Mouse (Mus musculus) spleen, adult 2 months (tissue): ENCODE data around the gene Ttll11.

Experiments used
- CTCF ChIP-seq: fragments of 200-500 bp; IDR thresholded peaks from 2 replicates; pipeline ENCODE4 v1.5.1; 2011; ENCODE audit warnings: mild to moderate bottlenecking, inconsistent platforms; ENCODE audit not compliant: insufficient read depth, insufficient read length, insufficient replicate concordance; ENCODE audit errors: extremely low read depth
- POLR2A ChIP-seq: fragments of 200-500 bp; IDR thresholded peaks from 2 replicates; pipeline ENCODE4 v1.6.1; 2011; ENCODE audit warnings: low read depth, low read length, inconsistent platforms

DNA sequence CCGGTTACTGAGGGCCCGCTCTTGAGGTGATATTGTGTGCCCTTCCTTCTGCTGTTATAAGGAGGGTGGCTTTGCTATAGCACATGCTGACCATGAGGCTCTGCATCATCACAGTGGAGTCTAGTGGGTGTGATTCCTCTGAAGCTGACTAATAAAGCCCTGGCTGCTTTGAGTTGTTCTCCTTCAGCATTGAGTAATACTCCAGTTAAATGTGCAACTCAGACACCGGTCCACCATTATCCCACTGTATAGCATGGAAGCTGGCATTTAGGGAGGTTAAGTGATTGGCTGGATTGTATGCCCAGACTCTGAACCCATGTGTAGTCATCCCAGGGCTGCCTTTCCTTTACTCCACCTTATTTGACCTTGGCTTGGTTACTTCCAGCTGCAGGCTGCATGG lies 101.2 kb downstream of the Ttll11 start:
- no peak for TF ChIP-seq CTCF
- no peak for TF ChIP-seq POLR2A
